Mouse (Mus musculus) liver, postnatal 0 days (tissue): ENCODE data around the gene Mypn.

Source experiments
- CTCF ChIP-seq: sonication (generic); IDR thresholded peaks from 2 replicates; pipeline ENCODE4 v1.5.1; 2016; ENCODE audit warnings: antibody characterized with exemption, low read depth
- EP300 ChIP-seq: IDR thresholded peaks from 2 replicates; pipeline ENCODE4 v1.6.1; 2016; ENCODE audit warnings: antibody characterized with exemption, low read depth, mild to moderate bottlenecking

DNA sequence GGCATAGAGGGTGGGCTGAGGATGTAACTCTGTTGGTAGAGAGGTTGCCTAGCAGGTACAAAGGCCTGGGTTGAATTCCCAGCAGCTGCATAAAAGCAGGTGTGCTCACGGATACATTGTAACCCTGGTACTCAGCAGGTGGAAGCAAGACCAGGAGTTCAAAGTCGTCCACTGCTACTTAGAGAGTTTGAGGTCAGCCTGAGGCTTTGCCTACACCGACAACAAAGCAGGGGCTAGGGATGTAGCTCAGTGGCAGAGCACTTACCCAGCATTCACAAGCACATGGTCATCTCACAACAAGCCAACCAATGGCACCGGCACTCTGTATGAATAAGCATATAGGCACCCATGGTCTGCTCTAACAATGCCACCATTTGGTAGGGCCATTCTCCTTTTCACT is 46.3 kb downstream of the Mypn start:
- TF ChIP-seq CTCF (no peak), EP300 (no peak)
